Mouse (Mus musculus): ENCODE data around the gene Mfrp.

Gene Mfrp

DNA sequence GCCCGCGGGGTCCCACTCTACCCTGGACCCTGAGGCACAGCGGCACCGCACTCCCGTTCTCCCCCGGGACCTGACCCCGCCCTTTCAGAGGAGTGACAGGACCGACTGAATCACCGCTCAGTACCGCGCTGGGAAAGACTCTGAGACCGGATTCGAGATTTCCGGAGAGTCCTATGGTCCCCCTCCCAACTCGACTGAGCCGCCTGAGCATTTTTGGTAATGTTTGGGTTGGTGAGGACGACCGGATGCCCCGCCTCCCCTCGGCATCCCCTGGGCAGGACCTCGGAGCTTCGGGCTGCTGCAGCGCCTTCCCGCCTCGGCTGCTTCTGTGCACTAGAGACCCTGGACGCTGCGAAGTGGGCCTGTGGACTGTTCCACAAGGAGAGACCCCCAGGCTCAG lies 28.5 kb downstream of the Mfrp start:
- peak; percentile 63 for DNase-seq (ENCODE audit: low read depth, low spot score)

DNA sequence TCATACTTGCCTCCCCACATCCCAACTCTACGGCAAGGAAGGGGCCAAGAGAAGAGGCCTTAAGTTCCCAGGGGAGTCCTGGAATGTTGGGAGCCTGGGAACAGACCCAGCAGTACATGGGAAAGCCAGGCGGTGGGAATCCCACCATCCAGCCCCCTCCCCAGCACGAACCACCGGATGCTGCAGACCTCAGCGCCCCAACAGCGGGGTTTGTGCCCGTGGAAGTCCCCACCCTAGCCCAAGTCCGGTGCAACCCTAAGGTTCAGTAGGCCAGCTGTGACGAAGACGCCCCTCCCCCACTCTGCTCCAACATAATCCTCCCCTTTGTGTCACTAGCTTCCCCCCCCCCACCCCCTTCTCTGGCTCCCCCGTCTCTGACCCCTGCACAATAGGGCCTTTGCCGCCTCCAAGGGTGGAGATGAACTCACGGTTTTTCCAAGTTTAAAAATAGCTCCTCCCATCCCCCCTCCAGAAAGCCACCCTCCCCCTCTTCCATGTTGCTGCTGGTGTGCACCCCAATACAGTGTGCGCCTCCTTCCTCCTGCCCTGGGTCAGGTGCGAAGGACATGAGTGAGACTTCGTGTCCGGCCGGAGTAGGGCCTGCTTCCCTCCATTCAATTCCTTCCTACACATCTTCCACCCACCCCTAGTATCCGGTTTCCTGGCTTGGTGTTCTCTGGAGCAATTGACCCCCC lies 29.2 kb downstream of the Mfrp start:
- DNase-seq (ENCODE audit: low read depth, low spot score): no peak

DNA sequence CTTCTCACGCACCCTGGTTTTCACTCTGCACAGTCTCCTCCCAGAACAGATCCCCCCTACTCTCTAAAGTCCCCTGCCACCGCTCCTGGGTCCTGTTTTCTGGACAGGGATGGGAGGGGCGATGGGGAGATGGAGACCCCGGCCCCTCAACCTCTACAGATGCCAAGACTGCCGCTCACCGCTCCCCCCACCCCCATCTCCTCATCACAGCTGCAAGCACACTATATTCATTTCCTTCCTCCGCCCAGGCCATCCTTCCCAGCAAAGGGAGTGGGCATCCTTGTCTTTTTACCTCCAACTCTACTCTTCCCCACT lies 29.7 kb downstream of the Mfrp start:
- DNase-seq (ENCODE audit: low read depth, low spot score): no peak

DNA sequence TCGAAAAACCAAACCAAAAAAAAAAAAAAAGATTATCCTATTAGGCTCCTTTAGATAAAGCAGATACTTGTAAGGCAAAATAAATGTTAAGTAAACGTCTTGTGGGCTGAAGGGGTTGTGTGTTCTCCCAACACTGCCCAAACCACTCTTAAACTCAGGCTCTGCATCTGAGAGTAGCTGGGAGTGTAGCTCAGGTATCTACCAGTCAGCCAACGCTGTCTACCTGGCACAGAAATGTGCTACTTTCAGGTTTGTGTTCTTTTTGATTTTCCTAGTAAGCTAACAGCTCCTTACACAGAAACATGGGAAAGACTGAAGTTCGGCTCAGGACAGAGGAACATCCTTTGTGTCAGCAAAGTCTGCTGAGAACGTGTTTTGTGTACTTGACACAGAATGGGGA lies 30.7 kb downstream of the Mfrp start:
- no peak for DNase-seq (ENCODE audit: low read depth, low spot score)

DNA sequence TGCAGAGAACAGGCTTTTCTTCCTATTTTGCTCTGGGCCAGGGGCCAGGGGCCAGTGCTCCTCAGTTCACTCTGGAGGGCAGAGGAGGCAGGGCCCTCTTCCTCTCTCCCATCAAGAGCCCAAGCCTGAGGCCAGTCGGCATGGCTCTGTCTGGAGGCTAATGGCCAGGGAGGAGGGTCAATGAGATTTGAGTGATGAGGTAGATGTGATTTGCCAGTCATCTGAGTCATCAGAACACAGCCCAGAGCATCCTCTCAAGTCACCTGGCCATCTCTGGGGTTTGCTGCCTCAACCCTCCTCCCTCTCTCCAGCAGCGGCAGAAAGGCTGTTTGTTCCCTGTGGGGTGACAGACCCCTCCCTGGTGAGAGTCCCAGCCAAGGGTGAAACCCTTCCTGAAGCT lies 31.8 kb downstream of the Mfrp start:
- DNase-seq (ENCODE audit: low read depth, low spot score): no peak

DNA sequence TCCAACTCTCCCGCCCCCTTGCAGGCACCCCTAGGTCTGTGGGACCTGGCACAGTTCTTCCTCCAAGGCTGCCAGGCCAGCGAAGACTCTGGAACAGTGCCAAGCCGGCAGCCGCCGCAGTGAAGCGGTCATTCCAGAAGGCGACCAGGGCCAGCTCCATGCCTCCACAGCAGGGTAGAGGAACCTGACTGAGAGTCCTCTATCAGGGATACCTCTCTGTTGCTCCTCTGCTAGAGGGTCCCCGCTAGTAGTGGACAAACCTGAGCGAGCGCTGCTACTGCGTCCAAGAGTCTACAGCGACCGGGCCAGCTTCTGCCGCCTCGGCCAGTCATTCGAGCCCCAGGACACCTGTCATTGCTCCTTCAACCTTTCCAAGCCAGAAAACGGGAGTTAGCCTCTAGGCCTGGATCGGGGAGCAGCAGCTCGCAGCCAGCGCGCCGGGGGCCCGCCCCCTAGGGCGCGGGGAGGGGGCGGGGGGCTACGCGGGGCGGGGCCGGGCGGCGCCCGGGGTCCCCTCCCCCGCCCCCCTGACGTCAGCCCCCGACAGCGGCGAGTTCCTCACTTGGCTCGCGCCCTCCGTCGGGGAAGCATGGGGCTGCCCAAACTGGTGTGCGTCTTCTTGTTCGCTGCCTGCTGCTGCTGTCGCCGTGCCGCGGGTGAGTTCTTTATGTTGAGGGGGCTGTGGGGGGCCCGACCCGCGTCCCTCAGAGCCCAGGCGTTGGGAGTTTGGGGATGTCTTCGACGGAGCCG lies 32.7 kb downstream of the Mfrp start, which contains the start of gene Mcam:
TSS of gene Mcam (plus strand) at position 369 of the 750 bp plus-strand sequence.
- DNase-seq (ENCODE audit: low read depth, low spot score): peak; percentile 70

DNA sequence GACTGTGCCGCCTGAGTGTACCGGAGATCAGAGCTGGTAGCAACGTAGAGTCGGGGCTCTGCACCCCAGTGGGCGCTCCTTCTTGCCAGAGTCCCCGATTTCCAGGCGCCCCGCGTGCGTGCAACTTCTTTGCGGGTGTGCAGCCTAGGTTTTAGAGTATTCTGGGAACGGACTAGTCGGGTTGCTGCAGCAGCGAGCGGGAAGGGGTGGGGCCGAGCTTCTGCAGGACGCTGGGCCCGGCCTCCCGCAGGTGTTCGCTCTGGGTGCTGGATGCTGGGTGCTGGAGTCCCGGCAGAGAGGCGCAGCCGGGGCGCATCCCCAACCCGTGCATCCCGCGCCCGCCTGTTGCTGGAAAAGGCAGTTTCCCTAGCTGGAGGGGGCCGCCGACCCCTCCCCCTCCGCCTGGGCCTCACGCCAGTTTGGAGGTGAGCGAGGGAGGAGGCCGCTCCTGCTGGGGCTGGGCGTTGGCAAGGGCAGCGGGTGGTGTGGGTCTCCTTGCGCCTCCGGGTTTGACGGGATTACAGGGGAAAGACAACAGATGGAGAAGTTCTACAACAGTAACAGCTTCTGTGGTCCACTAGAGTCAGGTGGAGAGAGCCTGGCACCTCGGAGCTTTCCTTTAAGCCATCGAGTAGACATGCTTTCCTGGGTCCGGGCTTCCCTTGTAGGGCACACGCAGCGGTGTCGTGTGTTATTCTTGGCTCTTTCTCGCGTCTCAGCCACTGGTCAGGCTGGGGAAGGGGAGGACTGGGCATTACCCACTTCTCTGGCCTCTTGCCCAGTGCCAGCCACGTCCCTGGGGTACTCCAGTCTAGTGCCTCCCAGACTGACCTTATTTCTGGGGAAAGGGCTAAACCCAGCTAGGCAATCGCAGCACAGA lies 33.6 kb downstream of the Mfrp start:
- no peak for DNase-seq (ENCODE audit: low read depth, low spot score)

DNA sequence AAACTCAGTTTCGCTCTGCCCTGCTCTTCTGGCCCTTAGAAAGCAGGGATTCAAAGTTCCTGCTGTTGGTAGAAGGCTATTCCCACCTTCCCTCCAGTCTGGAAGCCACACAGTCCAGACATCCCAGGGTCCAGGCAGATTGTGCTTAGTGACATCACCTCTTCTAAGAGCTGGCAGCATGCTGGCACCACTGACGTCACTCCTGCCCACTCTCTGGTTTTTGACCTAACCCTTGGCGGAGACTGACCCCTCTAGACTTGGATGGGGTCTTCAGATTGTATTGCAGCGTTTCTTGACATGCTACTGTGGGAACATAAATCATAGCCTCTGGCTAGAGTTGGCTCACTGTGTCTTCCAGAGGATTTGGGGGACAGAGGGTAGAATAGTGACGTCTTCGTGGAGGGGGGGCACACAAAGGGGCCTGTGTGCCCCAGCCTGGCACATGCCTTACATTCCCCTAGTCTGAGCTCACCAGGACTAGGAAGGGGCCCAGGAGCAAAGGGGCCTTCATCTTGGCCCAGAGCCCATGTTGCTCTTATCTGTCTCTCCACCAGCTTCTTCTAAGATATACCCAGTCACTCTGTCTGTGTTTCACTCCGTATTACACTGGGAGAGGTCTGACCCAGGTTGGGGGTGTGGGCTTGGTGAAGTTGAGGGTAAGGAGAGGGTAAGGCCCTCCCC lies 34.3 kb downstream of the Mfrp start:
- no peak for DNase-seq (ENCODE audit: low read depth, low spot score)

DNA sequence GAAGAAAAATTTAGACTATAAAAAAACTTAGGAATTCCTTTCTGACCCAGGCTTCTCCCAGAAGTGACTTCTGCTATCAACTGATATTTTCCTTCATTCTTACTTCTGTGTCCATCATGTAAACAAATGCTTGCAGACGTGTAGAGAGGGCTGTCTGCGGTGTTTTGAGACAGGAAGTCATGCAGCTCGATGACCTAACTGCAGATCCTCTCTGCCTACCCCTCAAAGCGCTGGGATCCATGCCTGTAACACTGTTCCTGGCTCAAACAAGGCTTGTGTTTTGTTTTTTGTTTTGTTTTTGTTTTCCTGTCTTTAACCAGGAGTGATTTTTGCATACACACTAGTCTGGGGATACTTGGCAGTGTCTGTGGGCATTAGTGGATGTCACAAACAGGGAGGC lies 36.3 kb downstream of the Mfrp start:
- DNase-seq (ENCODE audit: low read depth, low spot score): no peak

DNA sequence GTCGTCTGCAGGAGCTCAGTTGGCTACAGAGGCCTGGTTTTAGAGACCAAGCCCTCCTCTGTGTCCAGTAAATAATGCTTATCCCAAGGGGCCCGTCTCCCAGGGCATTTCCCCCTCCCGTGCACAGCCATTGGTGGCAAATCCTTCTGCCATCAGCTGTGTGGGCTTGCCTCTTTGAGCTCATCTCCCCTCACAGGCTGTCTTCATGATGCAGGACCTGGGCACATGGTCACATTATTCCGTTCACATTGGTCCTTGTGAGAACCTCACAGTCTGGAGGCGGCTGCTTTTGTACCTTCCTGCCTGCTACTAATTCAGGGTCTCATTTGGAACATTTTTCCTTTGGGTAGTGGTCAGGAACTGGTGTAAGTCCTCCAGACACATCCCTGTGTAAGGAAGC lies 40.4 kb downstream of the Mfrp start:
- no peak for DNase-seq (ENCODE audit: low read depth, low spot score)

DNA sequence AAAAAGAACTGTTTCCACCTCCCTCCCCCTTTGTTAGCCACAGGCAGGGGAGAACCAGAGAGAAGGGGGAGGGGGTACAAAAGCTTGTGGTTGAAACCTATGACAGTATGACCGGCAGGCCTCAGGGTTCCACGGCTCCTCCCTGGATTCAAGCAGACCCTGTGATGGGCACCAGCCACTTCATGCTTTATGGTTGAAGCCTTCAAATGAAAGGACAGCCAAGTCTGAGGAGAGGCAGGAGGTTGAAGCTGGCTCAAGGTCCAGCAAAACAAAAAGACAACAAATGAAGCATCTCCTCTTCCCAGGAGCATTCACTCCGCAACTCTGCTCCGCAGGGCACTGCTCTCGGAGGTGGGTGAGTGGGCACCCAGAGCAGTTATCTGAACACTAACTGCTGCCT lies 41.9 kb downstream of the Mfrp start:
- DNase-seq (ENCODE audit: low read depth, low spot score): no peak

DNA sequence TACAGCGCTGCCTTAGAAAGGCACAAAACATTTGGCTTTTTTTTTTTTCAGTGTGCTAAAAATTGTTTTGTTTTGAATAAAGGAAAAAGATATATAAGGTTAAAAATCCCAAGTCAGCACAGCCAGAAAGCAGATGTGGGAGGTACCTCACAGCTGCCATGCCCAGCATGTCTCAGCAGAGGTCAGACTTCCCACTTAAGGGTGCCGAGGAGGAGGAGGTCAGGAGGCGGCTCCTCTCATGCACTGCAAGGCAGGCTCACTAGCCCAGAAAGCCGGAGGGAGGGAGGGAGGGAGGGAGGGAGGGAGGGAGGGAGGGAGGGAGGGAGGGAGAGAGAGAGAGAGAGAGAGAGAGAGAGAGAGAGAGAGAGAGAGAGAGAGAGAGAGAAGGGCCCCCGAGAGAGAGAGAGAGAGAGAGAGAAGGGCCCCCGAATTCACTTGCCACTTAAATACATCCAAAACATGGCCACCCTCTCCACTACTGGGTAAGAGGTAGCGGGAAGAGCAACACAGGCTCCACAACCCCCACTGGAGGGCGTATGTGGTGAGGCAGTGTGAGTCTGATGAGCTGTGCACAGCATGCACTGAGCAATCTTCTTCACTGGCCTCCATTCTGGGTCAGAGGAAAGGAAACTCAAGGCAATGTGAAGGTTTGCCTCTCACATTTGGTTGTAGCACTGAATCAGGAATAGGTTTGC lies 42.6 kb downstream of the Mfrp start:
- DNase-seq (ENCODE audit: low read depth, low spot score): no peak

DNA sequence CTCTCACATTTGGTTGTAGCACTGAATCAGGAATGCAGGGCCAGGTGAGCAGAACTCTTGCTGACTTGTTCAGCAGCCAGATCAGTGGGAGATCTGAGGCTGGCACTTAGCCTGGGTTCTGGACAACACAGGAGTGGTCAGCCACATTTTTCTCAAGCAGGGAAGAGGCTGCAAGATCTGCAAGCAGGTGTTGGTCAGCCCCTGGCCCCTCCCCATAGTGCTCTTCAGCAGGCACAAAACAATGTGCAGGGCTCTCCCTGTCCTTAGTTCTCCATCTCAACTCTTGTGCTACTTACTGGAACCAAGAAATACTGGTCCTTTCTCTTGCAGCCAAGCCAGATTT lies 43.2 kb downstream of the Mfrp start:
- no peak for DNase-seq (ENCODE audit: low read depth, low spot score)

DNA sequence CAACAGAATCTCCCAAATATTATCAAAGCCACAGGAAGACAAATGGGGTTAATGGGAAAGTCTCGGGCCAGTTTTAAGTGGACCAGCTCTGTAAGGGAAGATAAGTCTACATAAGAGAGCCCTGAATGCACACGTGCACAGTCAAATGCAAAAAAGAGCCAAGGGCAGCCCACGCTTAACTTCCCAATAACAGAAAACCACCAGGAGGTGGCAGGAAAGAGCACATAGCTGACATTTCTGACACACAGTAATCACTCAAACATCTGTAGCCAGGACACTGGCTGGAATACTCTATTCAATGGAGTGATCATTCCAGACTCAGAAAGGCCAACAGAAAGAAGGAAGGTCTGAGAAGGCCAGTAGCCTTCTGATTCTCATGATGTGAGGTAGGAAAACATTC lies 45.8 kb downstream of the Mfrp start:
- no peak for DNase-seq (ENCODE audit: low read depth, low spot score)

Measured in skeletal muscle tissue, adult 2 months (tissue).